Mouse (Mus musculus) Muller cell, postnatal 12 days (primary cell): ENCODE measurements around the gene Vmn1r91.
"Not testable (repeated sequence)": the region's sequence is repeated elsewhere in the genome, so short reads cannot be mapped to it uniquely, and the experiment has no call there.

Source experiments
- DNase-seq: peaks from one replicate; pipeline ENCODE4 v3.0.0-alpha.2; 2015; ENCODE audit errors: inconsistent ontology term

Vmn1r91 gene

GRCm38 (mm10) chr7:20099380-20099779 is at the start of gene Vmn1r91:
Vmn1r91 (plus strand) TSS chr7:20099680.
- DNase-seq = not testable (repeated sequence)

DNA sequence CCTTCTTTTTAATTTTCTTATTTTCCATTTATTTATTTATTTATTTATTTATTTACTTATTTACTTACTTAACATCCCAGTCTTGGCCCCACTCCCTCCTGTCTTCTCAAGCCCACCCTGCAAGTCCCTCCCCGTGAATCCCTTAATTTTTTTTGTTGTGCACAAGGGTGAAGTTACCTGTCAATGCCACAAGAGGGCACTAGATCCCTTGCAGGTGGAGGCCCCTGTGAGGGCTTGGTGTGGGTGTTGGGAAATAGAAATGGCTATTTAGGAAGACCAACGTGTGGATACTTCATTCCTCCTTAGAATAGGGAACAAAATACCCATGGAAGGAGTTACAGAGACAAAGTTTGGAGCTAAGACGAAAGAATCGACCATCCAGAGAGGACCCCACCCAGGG is 35.4 kb upstream of the Vmn1r91 start:
- DNase-seq = not testable (repeated sequence)

DNA sequence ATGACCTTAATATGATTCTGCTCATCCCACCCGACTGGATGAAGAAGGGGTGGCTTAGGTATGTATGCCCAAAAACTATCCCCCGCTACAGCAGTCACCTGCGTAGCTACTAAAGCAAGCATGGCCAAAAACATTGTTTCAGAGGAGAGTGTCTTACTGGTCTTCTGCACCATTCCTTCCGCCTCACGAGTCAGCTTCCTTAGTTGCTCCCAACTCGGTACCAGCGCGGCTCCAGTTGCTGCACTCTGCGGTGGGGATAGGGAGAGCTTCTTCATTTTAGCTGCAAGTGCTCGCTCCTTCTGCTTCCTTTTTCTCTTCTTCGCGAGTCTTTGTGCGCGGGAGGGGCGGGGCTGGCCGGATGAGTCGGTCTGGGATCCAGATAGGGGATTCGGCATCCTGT is 21.4 kb upstream of the Vmn1r91 start:
- DNase-seq = not testable (repeated sequence)

- not testable (repeated sequence) for DNase-seq
Measured at GRCm38 (mm10) chr7:20122479-20122878, 23.0 kb downstream of the Vmn1r91 start, which contains the start of gene Gm16442. Gm16442 (minus strand) TSS chr7:20122579.

- not testable (repeated sequence) for DNase-seq
Measured at GRCm38 (mm10) chr7:20138988-20139387, 39.5 kb downstream of the Vmn1r91 start, which contains the start of gene Vmn1r93. Vmn1r93 (minus strand) TSS chr7:20139088.
